Mouse (Mus musculus): ENCODE data around the gene Sec22b.

- no peak for TF ChIP-seq POLR2A (IDR thresholded peaks at IDR 0.05; ENCODE audit: insufficient read depth, low read length)
- no peak for TF ChIP-seq CTCF (IDR thresholded peaks at IDR 0.05; ENCODE audit: low read depth, low read length)
Observed at GRCm38 (mm10) chr3:97888168-97888901, 12.7 kb upstream of the Sec22b start, which contains the start of gene Pde4dip.

Data from ES-Bruce4 (cell line).